Mouse (Mus musculus) thymus, postnatal 0 days (tissue): ENCODE results near the gene Sys1. TPM values are rescaled to one million over a fixed set of nuclear protein-coding genes. Genes with fewer than 3 reads are reported as not detected.
A peak's percentile ranks its signal among the peaks of the same experiment; 100 is the strongest.

ENCODE experiments used
- DNase-seq: peaks from one replicate; pipeline ENCODE4 v3.0.0-alpha.2; 2015; ENCODE audit warnings: low spot score
- polyA plus RNA-seq: library from polyadenylated mRNA; unstranded; fragments of >200 nt; fragmentation: Nextera tagmentation; extraction: Ambion mirVana; gene quantifications from 2 replicates; pipeline ENCODE4 v1.2.1, GENCODE M21; 2015

Sys1 gene
- polyA plus RNA-seq, 1 experiment from 2014 or later, result 83.7 TPM

GRCm38 (mm10) chr2:164434681-164435080, 22.1 kb upstream of the Sys1 start:
- no peak for DNase-seq

- no peak for DNase-seq
Observed at GRCm38 (mm10) chr2:164435216-164436090, 21.3 kb upstream of the Sys1 start.

- no peak for DNase-seq
Observed at GRCm38 (mm10) chr2:164436215-164436913, 20.4 kb upstream of the Sys1 start.

GRCm38 (mm10) chr2:164436961-164437360, 19.8 kb upstream of the Sys1 start:
- DNase-seq, result no peak

GRCm38 (mm10) chr2:164437710-164438109, 19.1 kb upstream of the Sys1 start:
- no peak for DNase-seq

DNA sequence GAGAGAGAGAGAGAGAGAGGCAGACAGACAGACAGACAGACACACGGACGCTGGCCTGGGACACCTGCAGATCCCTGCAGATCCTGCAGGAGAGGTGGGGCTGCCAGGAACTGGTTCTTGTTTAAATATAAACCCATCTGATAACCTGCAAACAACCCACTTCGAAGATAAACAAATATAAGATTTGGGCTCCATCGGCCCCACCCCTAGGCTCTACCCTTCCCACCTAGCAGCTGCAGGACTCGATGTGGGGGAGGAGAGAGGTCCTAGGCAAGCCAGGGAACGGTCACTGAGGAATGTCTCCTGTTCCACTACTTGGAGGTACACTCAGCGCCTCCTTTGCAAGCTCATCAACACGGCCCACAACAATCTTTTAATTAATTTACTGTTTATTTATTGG, 18.5 kb upstream of the Sys1 start:
- DNase-seq, result no peak

DNA sequence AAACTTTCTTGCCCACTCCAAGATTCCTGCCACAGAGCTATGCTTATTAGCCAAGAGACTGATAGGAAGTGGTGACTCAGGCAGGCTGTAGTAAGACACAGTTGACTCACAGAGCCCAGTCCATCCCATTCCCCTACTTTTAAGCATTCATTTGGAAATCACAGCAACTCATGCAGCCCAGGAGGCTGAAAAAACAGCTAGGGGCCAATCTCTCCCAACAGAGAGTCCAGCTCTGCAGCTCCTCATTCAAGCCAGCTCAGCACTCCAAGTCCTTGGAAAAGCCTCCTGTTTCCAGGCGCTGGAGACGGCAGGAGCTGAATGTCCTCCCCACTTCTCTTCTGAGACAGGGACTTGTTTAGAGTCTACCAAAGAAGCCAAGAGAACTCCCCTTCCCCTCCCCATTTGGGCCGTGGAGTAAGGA, 17.8 kb upstream of the Sys1 start:
- no peak for DNase-seq

DNA sequence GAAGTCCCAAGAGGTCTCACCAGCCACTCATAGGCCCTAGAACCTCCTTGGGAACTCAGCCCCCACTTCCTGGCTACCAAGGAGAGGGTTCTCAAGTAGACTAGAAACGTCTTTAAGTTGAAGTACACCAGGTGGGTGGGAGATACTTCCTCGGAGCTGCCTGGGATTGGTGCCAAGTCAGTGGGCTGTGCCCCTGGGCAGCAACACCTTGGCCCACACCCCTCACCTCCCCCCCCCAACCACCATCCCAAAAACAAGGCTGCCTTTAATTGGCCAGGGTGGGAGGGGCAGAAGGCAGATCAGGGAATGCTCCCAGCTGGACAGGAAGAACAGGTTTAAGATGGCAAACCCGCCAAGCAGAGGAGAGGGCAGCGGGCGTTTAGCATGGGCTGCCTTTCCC, 16.4 kb upstream of the Sys1 start:
- DNase-seq, result no peak

DNA sequence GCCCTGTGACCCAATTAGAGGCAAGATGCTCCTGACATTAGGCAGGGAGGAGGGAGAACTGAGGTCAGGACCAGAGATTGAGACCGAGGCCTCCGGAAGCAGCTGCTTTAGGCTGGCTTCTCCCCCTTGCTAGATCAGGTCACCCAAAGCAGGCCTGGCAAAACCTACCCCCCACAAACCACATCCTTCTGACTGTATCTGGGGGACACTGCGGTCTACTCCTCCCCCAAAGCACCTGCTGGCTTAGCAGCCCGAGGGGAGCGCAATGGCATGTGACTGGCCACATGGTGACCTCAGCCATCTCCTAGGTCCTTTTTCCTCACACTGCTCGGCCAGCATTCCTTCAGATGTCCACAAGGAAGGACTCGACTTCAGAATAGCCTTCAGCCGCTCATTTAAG, 15.6 kb upstream of the Sys1 start:
- peak; percentile 74 for DNase-seq

DNA sequence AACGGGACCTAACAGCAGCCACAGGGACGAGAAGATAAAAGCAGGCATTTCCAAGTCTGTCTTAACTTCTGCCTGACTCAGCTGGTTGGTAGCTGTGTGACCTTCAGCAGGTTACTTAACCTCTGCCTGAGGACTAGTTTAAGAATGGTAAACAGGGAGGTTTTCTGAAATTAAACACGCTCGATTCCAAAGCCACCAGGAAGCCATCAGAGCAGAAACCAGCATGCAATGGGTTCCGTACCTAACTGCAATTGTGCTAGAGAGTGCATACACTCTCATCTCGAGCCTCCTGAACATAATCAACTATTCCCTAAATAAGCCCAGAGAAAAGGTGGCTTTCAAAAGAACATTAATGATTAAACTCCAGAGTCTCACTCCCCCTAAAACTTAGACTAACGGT, 15.0 kb upstream of the Sys1 start:
- DNase-seq, result no peak

DNA sequence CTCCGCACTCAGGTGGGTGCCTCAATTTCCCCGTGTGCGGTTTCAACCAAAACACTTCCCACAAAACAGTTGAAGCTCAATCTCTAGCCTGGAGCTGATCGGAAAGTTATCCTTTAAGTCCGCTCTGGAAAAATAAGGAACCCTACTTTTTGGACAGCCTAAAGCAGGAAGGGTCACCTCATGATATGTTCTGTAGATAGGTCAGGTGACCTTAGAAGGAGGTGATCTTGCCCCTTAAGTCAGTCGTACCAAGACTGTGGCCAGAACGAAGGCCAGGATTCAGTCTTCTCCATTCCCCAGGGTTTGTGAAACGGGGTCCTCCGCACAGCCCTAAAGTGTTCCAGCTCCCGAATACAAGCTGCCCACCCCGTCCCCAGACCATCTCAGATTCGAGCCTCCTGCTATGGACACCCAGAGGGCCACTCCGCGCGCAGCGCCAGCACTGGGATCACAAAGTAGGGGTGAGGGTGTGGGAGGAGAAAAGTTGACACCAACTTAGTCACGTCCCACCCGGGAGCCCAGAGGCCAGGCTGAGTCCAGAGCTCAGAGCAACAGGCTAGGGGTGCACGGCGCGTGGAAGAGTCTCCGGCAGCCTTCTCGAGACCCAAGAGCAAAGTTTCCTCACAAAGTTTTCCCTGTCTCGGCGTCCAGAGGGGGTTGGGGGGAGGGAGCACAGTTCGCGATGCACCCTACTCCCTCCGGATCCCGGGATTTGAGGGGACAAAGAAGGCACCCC, 14.3 kb upstream of the Sys1 start:
- DNase-seq, result no peak

DNA sequence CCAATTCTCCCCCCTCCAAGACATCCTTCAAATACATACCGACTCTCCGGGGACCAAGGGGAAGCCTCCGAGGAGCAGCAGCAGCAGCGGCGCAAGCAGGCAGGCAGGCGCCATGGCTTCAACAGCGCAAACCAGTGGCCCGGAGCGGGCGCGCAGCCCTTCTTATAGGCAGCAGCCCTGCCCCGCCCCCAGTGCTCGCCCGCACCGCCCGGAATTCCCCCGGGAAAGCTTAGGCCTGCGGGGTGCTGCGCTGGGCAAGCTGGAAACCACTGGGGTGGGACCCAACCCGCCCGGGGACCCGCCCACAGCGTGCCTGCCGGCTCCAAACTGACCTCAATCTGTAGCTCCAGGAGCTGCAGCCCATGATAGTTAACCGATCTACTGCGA, 13.7 kb upstream of the Sys1 start:
- DNase-seq, result peak; percentile 37

DNA sequence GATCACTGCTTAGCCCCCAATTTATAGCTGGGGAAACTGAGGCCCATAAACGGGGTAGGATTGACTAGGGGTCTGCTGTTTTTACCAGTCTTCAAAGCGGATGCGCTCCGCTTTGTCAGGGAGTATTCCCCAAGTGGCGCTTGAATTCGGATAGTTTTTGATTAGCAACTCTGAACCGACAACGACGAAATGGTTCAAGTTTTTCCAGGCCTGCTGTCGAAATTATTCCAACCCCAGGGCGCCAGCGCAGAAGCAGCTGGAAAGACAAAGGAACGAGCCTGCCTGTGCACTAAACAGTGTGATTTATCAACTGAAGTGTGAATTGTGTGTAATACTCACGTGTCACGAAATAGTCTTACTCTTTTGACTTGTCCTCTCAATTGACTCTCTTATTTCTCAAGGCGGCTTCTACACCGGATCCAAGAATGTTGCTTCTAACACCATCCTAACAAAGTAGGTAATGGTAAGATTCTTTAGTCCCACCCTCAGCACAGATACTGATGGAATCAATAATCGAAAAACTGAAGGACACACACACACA, 13.2 kb upstream of the Sys1 start, which contains the start of gene Sdc4:
Gene Sdc4, minus strand, starts transcription at position 428 of the 541 bp plus-strand sequence.
- DNase-seq, result no peak

DNA sequence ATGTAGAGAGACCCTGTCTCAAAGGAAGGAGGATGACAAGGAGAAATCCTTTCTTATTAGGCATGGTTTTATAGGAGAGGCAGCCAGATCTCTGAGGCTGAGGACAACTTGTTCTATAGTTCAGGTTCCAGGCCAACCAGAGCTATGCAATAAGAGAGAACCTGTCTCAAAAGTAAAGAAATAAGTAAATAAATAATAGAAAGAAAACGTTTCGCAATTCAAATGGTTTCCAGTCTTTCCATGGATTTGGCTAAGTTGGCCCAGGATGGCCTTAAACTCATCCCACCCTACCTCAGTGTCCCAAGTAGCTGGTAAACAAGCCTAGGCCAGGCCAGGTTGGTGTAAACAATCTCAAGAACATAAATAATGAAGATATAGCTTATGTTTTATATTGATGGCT, 12.1 kb upstream of the Sys1 start:
- DNase-seq, result no peak

DNA sequence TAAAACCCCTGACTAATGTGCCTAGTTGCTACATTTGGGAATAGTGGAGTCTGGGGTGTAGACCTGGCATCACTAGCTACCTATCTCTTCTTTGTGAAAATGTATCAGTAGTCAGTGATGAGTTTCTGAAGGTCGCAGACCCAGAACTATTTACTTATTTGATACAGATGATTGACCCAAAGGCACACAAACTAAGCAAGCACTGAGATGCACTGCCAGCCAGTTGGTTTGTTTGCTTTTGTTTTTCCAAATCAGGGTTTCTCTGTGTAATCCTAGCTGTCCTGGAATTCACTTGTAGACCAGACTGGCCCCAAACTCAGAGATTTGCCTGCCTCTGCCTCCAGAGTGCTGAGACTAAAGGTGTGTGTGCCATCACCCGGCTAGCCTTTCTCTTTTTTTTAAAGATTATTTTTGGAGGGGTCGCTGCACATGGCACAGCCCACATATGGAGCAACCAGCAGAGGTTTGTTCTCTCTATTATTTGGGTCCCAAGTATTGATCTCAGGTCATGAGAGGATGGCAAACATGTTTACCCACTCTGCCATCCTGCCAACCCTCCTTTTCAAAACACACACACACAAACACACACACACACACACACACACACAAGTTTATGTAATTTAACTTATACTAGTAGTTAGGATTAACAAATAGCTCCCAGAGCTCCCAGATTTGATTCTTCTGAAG, 11.2 kb upstream of the Sys1 start:
- no peak for DNase-seq

DNA sequence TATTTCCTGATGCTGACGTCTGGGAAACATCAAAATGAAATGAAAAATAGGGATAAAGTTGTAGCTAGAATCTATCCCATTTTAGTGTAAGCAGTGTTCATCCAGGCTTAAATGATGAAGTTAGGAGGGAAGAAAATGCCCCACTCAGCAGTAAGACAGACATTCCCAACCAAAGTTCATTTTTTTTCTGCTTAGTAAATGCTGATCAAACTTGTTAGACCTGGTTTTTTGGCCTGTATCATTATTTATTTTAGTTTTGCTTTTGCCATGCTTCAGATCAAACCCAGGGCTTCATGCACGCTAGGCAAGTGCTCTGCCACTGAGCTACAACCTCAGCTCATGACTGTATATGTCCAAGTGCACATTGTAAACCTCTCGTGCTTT, 10.7 kb upstream of the Sys1 start:
- no peak for DNase-seq

- DNase-seq, result no peak
Observed at GRCm38 (mm10) chr2:164448140-164448539, 8.6 kb upstream of the Sys1 start.

GRCm38 (mm10) chr2:164448921-164449320, 7.8 kb upstream of the Sys1 start:
- no peak for DNase-seq

- no peak for DNase-seq
Observed at GRCm38 (mm10) chr2:164449341-164450042, 7.3 kb upstream of the Sys1 start.

GRCm38 (mm10) chr2:164452000-164452676, 4.6 kb upstream of the Sys1 start:
- no peak for DNase-seq
